In genomic region chr2:152580107-152580506, GRCm38 (mm10) we compare ENCODE assay signal across 22 mouse cellular contexts. TPM values are rescaled to one million over a fixed set of nuclear protein-coding genes. Genes with fewer than 3 reads are reported as not detected.
DNase-seq lines count a peak whose midpoint lies in the region; ATAC-seq and TF ChIP-seq lines count a peak whose summit lies in the region.
"Had no signal": no experiment of that assay in that cellular context is flagged by ENCODE, and none has a peak within 500 bp of the region (broad histone marks: within the 10 kb centered on the region; RNA-seq: fewer than 3 reads in every experiment).

TSS of gene Defb19 (minus strand) at chr2:152580312.

- H3K9me3 ChIP-seq in heart, embryonic 10.5 days, result no peaks in the 10 kb centered on the region
- no peaks in the 10 kb centered on the region for H3K9me3 ChIP-seq in heart, embryonic 12.5 days (replicated peaks)
- no peaks in the 10 kb centered on the region for H3K9me3 ChIP-seq in kidney, postnatal 0 days (replicated peaks; ENCODE audit: low read length)
- H3K9me3 ChIP-seq: embryonic facial prominence, embryonic 12.5 days; forebrain, embryonic 15.5 days; heart, embryonic 13.5 days; hindbrain, embryonic 15.5 days had no signal

- H3K27ac ChIP-seq in heart, embryonic 10.5 days, result peak within 1 kb of the TSS; percentile 47; the same call in 1 of the 2 replicates
- H3K27ac ChIP-seq in heart, embryonic 12.5 days (ENCODE audit: poor library complexity, severe bottlenecking), result no peak within 1 kb of the TSS
- H3K27ac ChIP-seq in kidney, postnatal 0 days, result peak within 1 kb of the TSS; percentile 52; the same call in 1 of the 2 replicates
- H3K27ac ChIP-seq: embryonic facial prominence, embryonic 12.5 days; forebrain, embryonic 15.5 days; heart, adult 2 months; heart, embryonic 13.5 days; hindbrain, embryonic 15.5 days had no signal

- no peaks in the 10 kb centered on the region for H3K27me3 ChIP-seq in heart, embryonic 10.5 days (ENCODE audit: insufficient read depth, poor library complexity, severe bottlenecking)
- H3K27me3 ChIP-seq in heart, embryonic 12.5 days (replicated peaks), result no peaks in the 10 kb centered on the region
- H3K27me3 ChIP-seq in kidney, postnatal 0 days (ENCODE audit: insufficient read depth, low read length), result no peaks in the 10 kb centered on the region
- H3K27me3 ChIP-seq: embryonic facial prominence, embryonic 12.5 days; forebrain, embryonic 15.5 days; heart, embryonic 13.5 days; hindbrain, embryonic 15.5 days had no signal

- WGBS in heart, embryonic 10.5 days, result 50% methylated on average over 7 of the region's 7 CpGs
- WGBS in heart, embryonic 12.5 days, result 41% methylated on average over 7 of the region's 7 CpGs
- 46% methylated on average over 7 of the region's 7 CpGs for WGBS in kidney, postnatal 0 days

- no peak within 1 kb of the TSS for H3K4me3 ChIP-seq in heart, embryonic 10.5 days
- H3K4me3 ChIP-seq in heart, embryonic 12.5 days, result no peak within 1 kb of the TSS
- no peak within 1 kb of the TSS for H3K4me3 ChIP-seq in kidney, postnatal 0 days (replicated peaks; ENCODE audit: low read depth, low read length)
- H3K4me3 ChIP-seq: embryonic facial prominence, embryonic 12.5 days; forebrain, embryonic 15.5 days; heart, adult 2 months; heart, embryonic 13.5 days; hindbrain, embryonic 15.5 days had no signal

- H3K4me1 ChIP-seq in heart, embryonic 10.5 days, result peaks cover 15% of the 10 kb centered on the region
- peaks cover 14% of the 10 kb centered on the region for H3K4me1 ChIP-seq in heart, embryonic 12.5 days (replicated peaks)
- H3K4me1 ChIP-seq in kidney, postnatal 0 days (replicated peaks; ENCODE audit: insufficient read depth, low read length), result no peaks in the 10 kb centered on the region
- H3K4me1 ChIP-seq: embryonic facial prominence, embryonic 12.5 days; forebrain, embryonic 15.5 days; hindbrain, embryonic 15.5 days had no signal

- no peak for TF ChIP-seq CTCF in kidney, postnatal 0 days (IDR thresholded peaks at IDR 0.05; ENCODE audit: low read depth)

- no peak for ATAC-seq in heart, embryonic 12.5 days (ENCODE audit: insufficient number of reproducible peaks, low FRiP score)
- no peak for ATAC-seq in kidney, postnatal 0 days (replicated peaks; ENCODE audit: low FRiP score, low read depth)
- ATAC-seq: forebrain, embryonic 15.5 days had no signal

- no peak within 1 kb of the TSS for H3K4me2 ChIP-seq in heart, embryonic 12.5 days
- no peak within 1 kb of the TSS for H3K4me2 ChIP-seq in kidney, postnatal 0 days (ENCODE audit: low read length)
- H3K4me2 ChIP-seq: embryonic facial prominence, embryonic 12.5 days; forebrain, embryonic 15.5 days; heart, embryonic 13.5 days; hindbrain, embryonic 15.5 days had no signal

- no peak for DNase-seq in heart, embryonic 10.5 days (ENCODE audit: low spot score)
- DNase-seq in kidney, postnatal 0 days (ENCODE audit: low spot score), result no peak
- DNase-seq in kidney, adult 18-20 months, result no peak
- DNase-seq in gonadal fat pad, adult 2 months (ENCODE audit: low read depth), result no peak
- DNase-seq in testis, postnatal 10 days (ENCODE audit: low spot score), result peak; percentile 73
- no peak for DNase-seq in layer of hippocampus, adult 18-20 months (ENCODE audit: low spot score in 2 of 2)
- DNase-seq: cerebellum, adult 11-12 months; cerebellum, adult 9-10 months; cerebellum, postnatal 25 days; heart, adult 2 months; heart, postnatal 36 days had no signal

- no peaks in the 10 kb centered on the region for H3K36me3 ChIP-seq in heart, embryonic 10.5 days
- no peaks in the 10 kb centered on the region for H3K36me3 ChIP-seq in heart, embryonic 12.5 days
- no peaks in the 10 kb centered on the region for H3K36me3 ChIP-seq in kidney, postnatal 0 days (ENCODE audit: insufficient read depth, low read length)
- H3K36me3 ChIP-seq: embryonic facial prominence, embryonic 12.5 days; forebrain, embryonic 15.5 days; heart, embryonic 13.5 days; hindbrain, embryonic 15.5 days had no signal

- no peak within 1 kb of the TSS for H3K9ac ChIP-seq in heart, embryonic 12.5 days
- no peak within 1 kb of the TSS for H3K9ac ChIP-seq in kidney, postnatal 0 days (ENCODE audit: low read depth, low read length)
- H3K9ac ChIP-seq: embryonic facial prominence, embryonic 12.5 days; forebrain, embryonic 15.5 days; heart, embryonic 13.5 days; hindbrain, embryonic 15.5 days had no signal

RNA-seq across cellular contexts. Expression of gene Defb19, which starts in this region (rescaled TPM):
- polyA plus RNA-seq in heart, embryonic 10.5 days (2016; fragmentation: Nextera tagmentation; extraction: Ambion mirVana), result 0.40 and 0.58 TPM in 2 replicates
- 0.88 and 0.98 TPM in 2 replicates for polyA plus RNA-seq in heart, embryonic 12.5 days (2016; fragmentation: Nextera tagmentation; extraction: Ambion mirVana)
- polyA plus RNA-seq in kidney, postnatal 0 days (2015; fragmentation: Nextera tagmentation; extraction: Ambion mirVana), result 120 and 136 TPM in 2 replicates
- polyA plus RNA-seq in gonadal fat pad, adult 2 months (2012; rRNA removed), result 9.6 and 11.3 TPM in 2 replicates
- total RNA-seq in layer of hippocampus, adult 18-20 months (2021), result not detected
- total RNA-seq: ES-E14; gastrocnemius, adult 8-10 months; gastrocnemius, postnatal 4 days; heart, adult 2 months; heart, postnatal 36 days had no signal
- polyA plus RNA-seq: cortical plate, adult 2 months; embryonic facial prominence, embryonic 12.5 days; forebrain, embryonic 11.5 days; forebrain, embryonic 15.5 days; hindbrain, embryonic 11.5 days; hindbrain, embryonic 15.5 days had no signal
